ENCODE assay signal across 13 mouse cellular contexts in the genomic region with DNA sequence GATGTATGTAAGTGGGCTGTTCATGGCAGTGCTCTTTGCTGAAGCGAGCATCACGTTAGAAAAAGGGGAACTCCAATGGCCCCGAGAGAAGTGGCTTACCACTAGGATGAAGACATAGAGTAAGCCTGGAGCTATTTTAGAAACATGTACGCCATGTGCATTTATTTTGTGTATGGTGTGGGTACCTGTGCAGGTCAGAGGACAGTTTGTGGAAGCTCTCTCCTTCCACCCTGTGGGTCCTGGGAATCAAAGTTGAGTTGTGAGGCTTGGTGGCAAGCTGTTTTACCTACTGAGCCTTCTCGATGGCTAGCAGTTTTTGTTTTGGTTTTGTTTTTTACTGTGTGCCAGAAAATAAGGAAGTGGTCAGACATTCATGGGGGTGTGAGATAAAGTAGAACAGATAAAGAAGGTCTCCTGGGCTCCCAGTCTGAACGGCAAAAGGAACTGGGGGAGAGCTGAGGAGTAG. TPM values are rescaled to one million over a fixed set of nuclear protein-coding genes. Genes with fewer than 3 reads are reported as not detected.
DNase-seq lines count a peak whose midpoint lies in the region; ATAC-seq and TF ChIP-seq lines count a peak whose summit lies in the region.
"Had no signal": no experiment of that assay in that cellular context is flagged by ENCODE, and none has a peak within 500 bp of the region (broad histone marks: within the 10 kb centered on the region; RNA-seq: fewer than 3 reads in every experiment).

No protein-coding gene starts in this region.

- H3K4me1 ChIP-seq in thymus, adult 2 months (replicated peaks; ENCODE audit: control insufficient read depth, insufficient read depth, low read length): no peaks in the 10 kb centered on the region
- H3K4me1 ChIP-seq: heart, embryonic 10.5 days had no signal

- no peak overlapping the region for H3K4me3 ChIP-seq in thymus, adult 2 months (ENCODE audit: control insufficient read depth, insufficient read depth, low read length)
- H3K4me3 ChIP-seq: heart, embryonic 10.5 days had no signal

- no peak for DNase-seq in thymus, adult 2 months
- DNase-seq in thymus, postnatal 4 days: no peak
- DNase-seq in naive thymus-derived CD4-positive, alpha-beta T cell, adult 2 months (ENCODE audit: low read depth): peak; percentile 4
- DNase-seq in T-cell, adult 2 months (ENCODE audit: low spot score): no peak
- DNase-seq in adrenal gland, postnatal 10 days: no peak
- DNase-seq in testis, postnatal 10 days (ENCODE audit: low spot score): no peak
- DNase-seq: kidney, adult 8-10 months; thymus, postnatal 14 days had no signal

- TF ChIP-seq CTCF in thymus, adult 2 months (IDR thresholded peaks at IDR 0.05; ENCODE audit: borderline replicate concordance, control insufficient read depth, extremely low read depth, insufficient read depth, low read length, poor library complexity): no peak

- peaks cover 7% of the 10 kb centered on the region for H3K36me3 ChIP-seq in thymus, adult 2 months (ENCODE audit: control insufficient read depth, insufficient read depth, low read length)

- H3K27me3 ChIP-seq in thymus, adult 2 months (ENCODE audit: control insufficient read depth, insufficient read depth, low read length): no peaks in the 10 kb centered on the region

- ATAC-seq in hematopoietic stem cell, adult 5-6 weeks (replicated peaks in 1 of 2; ENCODE audit: insufficient read depth in 1 of 2, low FRiP score in 2 of 2, low TSS enrichment in 1 of 2, low read depth in 1 of 2, poor library complexity in 2 of 2, severe bottlenecking in 2 of 2): peak; percentile 79 to 81
- ATAC-seq: midbrain, embryonic 16.5 days had no signal

- WGBS in thymus, adult 2 months: 34% methylated on average over 6 of the region's 6 CpGs

- peak overlapping the region; percentile 43; the same call in 1 of the 2 replicates for H3K27ac ChIP-seq in thymus, adult 2 months (ENCODE audit: control insufficient read depth, insufficient read depth, low read length)
- H3K27ac ChIP-seq: heart, embryonic 10.5 days; hindbrain, embryonic 14.5 days; liver, embryonic 14.5 days had no signal

- TF ChIP-seq POLR2A in thymus, adult 2 months (IDR thresholded peaks at IDR 0.05; ENCODE audit: control insufficient read depth, extremely low read depth, insufficient read depth, low read length, poor library complexity): no peak

RNA-seq across cellular contexts. Expression of a gene that starts 57.4 kb away (rescaled TPM):
- 1.1 TPM in 2 replicates for polyA plus RNA-seq in thymus, adult 2 months (2012; rRNA removed)
- 0.99 and 2.0 TPM in 2 replicates for total RNA-seq in hematopoietic stem cell, adult 5-6 weeks (2017)
- 10 to 100 TPM in 1 of 2 experiments, 1 to 10 TPM in 1; 9.1 to 11.9 TPM for total RNA-seq in adrenal gland, postnatal 10 days (2021)

RNA-seq across cellular contexts. Expression of a gene that starts 57.9 kb away (rescaled TPM):
- 11.8 and 13.3 TPM in 2 replicates for polyA plus RNA-seq in thymus, adult 2 months (2012; rRNA removed)
- 38.5 and 50.3 TPM in 2 replicates for total RNA-seq in hematopoietic stem cell, adult 5-6 weeks (2017)
- total RNA-seq in adrenal gland, postnatal 10 days (2021): 10 to 100 TPM; 50.7 to 54.5 TPM

RNA-seq across cellular contexts. Expression of a gene that starts 58.1 kb away (rescaled TPM):
- 56.2 and 61.1 TPM in 2 replicates for polyA plus RNA-seq in thymus, adult 2 months (2012; rRNA removed)
- 40.2 and 49.3 TPM in 2 replicates for total RNA-seq in hematopoietic stem cell, adult 5-6 weeks (2017)
- 10 to 100 TPM; 54.0 to 61.7 TPM for total RNA-seq in adrenal gland, postnatal 10 days (2021)
